Mouse (Mus musculus) limb, embryonic 11.5 days (tissue): ENCODE data around the gene Tsr3. TPM values are rescaled to one million over a fixed set of nuclear protein-coding genes. Genes with fewer than 3 reads are reported as not detected.

Source experiments
- ATAC-seq: fragments of 200-750 bp; cut with Nextera tagmentation; 2 replicates; pipeline ENCODE4 v1.8.0; 2017; ENCODE audit warnings: low read depth; ENCODE audit not compliant: insufficient number of reproducible peaks, low FRiP score, low TSS enrichment
- DNase-seq: peaks from one replicate; pipeline ENCODE4 v3.0.0-alpha.2; 2015; ENCODE audit warnings: low spot score
- H3K27ac ChIP-seq: fragments of 300-500 bp; sonication (generic); replicated peaks from 2 replicates; pipeline ENCODE4 v1.5.1; 2014; ENCODE audit warnings: low read depth, mild to moderate bottlenecking, low read length
- H3K27me3 ChIP-seq: fragments of 300-500 bp; sonication (generic); 2 replicates; pipeline ENCODE4 v1.6.1; 2014; ENCODE audit warnings: mild to moderate bottlenecking, low read length, mixed read lengths; ENCODE audit not compliant: control insufficient read depth, insufficient read depth
- H3K36me3 ChIP-seq: fragments of 300-500 bp; sonication (generic); 2 replicates; pipeline ENCODE4 v1.6.1; 2014; ENCODE audit warnings: mild to moderate bottlenecking, low read length, moderate library complexity, mixed read lengths; ENCODE audit not compliant: control insufficient read depth, insufficient read depth
- H3K4me1 ChIP-seq: fragments of 300-500 bp; sonication (generic); 2 replicates; pipeline ENCODE4 v1.6.1; 2014; ENCODE audit warnings: low read length, mixed read lengths; ENCODE audit not compliant: control insufficient read depth, insufficient read depth
- H3K4me2 ChIP-seq: fragments of 300-500 bp; sonication (generic); 2 replicates; pipeline ENCODE4 v1.6.1; 2014; ENCODE audit warnings: low read depth, mild to moderate bottlenecking, moderate library complexity; ENCODE audit not compliant: severe bottlenecking
- H3K4me3 ChIP-seq: fragments of 300-500 bp; sonication (generic); 2 replicates; pipeline ENCODE4 v1.5.1; 2014; ENCODE audit warnings: low read depth, low read length
- H3K9ac ChIP-seq: fragments of 300-500 bp; sonication (generic); 2 replicates; pipeline ENCODE4 v1.6.1; 2014; ENCODE audit warnings: mild to moderate bottlenecking, low read length
- H3K9me3 ChIP-seq: fragments of 300-500 bp; sonication (generic); 2 replicates; pipeline ENCODE4 v1.6.1; 2016; ENCODE audit warnings: low read length; ENCODE audit not compliant: control insufficient read depth
- WGBS: fragments of 180-500 bp; shearing (Covaris S2); extraction: QIAGEN DNeasy Blood & Tissue Kit; methylation state at CpG from one replicate; pipeline ENCODE4 v1.1.7; 2014; 5-methylcytosine and 5-hydroxymethylcytosine counted together
- polyA plus RNA-seq: library from polyadenylated mRNA; unstranded; fragments of >200 nt; fragmentation: Nextera tagmentation; extraction: Ambion mirVana; gene quantifications from 2 replicates; pipeline ENCODE4 v1.2.1, GENCODE M21; 2014

Tsr3 gene
- 63.8 and 66.1 TPM in 2 replicates for polyA plus RNA-seq

DNA sequence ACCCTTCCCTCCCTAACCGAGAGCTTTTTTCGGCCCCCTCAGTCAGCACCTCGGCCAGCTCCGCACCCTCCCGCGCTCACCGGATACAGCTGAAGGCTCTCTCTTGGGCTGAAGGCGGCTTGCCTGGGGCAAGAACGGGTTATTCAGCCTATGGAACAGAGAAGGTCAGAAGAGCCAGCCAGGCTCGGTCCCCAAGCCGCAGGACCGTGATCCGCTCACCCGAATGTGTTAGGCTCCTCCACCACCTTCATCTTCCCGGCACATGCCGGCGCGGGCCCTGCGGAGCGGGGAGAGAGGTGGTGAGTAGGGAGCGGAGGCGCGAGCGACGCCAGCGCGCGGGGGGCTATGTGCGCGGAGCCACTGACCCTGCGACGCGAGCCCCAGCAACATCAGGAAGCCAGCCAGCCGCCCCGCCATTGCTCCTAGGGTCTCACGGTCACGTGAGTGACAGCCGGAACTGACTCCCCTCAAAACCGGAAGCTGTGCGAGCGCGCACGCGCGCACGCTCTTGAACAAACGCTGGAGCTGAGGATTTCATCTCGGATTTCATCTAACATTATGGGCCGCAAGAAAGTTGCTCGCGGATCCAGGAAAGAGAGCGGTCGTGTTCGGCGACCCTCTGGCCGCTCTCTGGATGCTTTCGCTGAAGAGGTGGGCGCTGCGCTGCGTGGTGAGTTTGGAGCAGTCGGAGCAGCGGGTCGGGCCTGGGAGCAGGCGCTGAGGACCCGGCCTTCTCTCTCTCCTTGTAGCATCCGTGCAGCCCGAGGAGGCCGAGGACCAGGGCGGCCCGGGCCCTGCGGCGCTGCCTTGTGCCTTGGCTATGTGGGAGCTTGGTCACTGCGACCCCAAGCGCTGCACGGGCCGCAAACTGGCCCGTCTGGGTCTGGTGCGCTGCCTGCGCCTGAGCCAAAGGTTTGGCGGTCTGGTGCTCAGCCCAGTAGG is at the start of gene Tsr3, which contains the start of gene Gnptg:
TSS of gene Tsr3 (plus strand) at position 476 of the 942 bp plus-strand sequence.
TSS of gene Gnptg (minus strand) at position 430 of the 942 bp plus-strand sequence.
- H3K9ac ChIP-seq: peak within 1 kb of the TSS; percentile 96
- H3K4me2 ChIP-seq: peak within 1 kb of the TSS; percentile 94
- WGBS: under 1% methylated on average over 80 of the region's 80 CpGs
- H3K36me3 ChIP-seq: peaks cover 17% of the 10 kb centered on the region
- H3K4me3 ChIP-seq: peak within 1 kb of the TSS; percentile 100
- DNase-seq: peak; percentile 92
- H3K4me1 ChIP-seq: peaks cover 7% of the 10 kb centered on the region
- H3K9me3 ChIP-seq: no peaks in the 10 kb centered on the region
- ATAC-seq: peak; percentile 87; the same call in 1 of the 2 replicates
- no peaks in the 10 kb centered on the region for H3K27me3 ChIP-seq
- peak within 1 kb of the TSS; percentile 83 for H3K27ac ChIP-seq

DNA sequence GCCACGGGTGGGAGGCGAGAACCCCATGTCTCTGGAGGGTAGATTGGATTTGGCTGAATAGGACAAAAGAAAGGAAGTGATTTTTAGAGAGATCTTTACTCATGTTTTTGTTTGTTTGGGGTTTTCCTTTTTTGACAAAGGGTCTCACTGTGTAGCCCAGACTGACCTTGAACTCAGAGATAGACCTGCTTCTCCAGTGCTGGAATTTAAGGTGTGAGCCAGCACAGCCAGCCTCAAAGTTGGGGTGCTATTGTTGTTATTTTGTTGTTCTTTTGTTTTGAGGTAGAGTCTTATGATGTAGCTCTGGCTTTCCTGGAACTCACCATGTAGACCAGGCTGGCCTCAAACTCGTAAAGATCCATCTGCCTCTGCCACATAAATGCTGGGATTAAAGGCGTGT is 37.6 kb upstream of the Tsr3 start:
- H3K36me3 ChIP-seq: peaks cover 19% of the 10 kb centered on the region

DNA sequence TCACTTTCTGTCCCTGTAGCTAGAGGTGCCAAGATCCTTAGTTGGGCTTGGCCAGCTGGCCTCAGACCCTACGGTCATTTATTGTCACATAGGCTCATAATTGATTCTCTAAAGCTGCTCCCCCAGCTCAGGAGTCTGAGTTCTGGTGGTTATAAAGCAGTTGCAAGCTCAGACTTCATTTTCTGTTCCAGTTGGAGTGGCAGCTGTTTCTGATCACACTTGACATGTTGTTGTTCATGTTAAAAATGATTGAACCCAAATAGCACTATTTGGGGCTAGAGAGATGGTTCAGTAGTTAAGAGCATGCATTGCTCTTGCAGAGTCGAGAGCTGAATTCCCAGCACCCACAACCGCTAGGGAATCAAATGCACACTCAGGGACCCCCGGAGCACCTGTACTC is 30.0 kb upstream of the Tsr3 start:
- Histone ChIP-seq H3K27me3 (no peaks in the 10 kb centered on the region), H3K36me3 (peaks cover 15% of the 10 kb centered on the region; the same call in 1 of the 2 replicates), H3K4me1 (no peaks in the 10 kb centered on the region), H3K9ac (no peak overlapping the region), H3K9me3 (no peaks in the 10 kb centered on the region), H3K4me3 (no peak overlapping the region), H3K27ac (no peak overlapping the region), H3K4me2 (no peak overlapping the region)
- no peak for ATAC-seq
- DNase-seq: no peak
- 95% methylated on average over 4 of the region's 4 CpGs for WGBS

More for the DNA sequence above, 37.6 kb upstream of the Tsr3 start:
- Histone ChIP-seq H3K4me1 (no peaks in the 10 kb centered on the region), H3K27me3 (no peaks in the 10 kb centered on the region), H3K4me2 (no peak overlapping the region), H3K9ac (no peak overlapping the region), H3K27ac (no peak overlapping the region), H3K9me3 (no peaks in the 10 kb centered on the region), H3K4me3 (no peak overlapping the region)
- ATAC-seq (no peak), DNase-seq (no peak)
- 89% methylated on average over 4 of the region's 4 CpGs for WGBS

DNA sequence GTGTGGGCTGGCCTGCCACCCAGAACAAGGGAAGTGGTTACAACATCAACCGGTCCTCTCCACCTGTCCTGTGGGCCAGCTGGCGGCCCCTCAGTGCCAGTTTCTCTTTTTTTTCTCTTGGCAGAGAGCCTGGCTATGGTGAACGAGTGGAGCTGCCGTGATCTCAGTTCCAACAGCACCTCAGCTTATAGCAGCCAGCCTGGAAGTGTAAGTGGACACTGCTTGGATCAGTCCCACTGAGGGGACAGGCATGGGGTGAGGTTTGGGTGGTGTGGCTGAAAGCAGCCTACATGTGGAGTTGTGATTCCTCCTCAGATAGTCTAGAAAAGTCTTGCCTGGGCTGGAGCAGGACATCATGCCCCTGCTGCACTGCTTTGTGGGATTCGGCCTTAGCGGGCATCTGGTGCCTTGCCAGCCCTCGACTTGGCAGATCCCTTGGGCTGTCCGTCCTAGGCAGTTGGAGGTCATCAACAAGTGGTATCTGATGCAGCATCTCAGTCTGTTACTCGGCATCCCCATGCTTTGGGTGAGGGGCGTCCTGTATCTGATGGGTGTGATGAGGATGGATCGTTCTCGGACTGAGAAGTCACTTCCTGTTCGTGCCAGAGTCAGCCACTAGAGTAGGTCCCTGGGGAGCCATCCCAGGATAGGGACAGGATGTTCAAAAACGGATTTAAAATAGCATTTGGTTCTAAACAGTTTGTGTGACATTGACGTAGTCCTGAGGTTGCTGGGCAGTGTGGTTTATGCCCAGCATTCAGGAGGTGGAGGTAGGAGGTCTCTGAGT is 29.1 kb upstream of the Tsr3 start:
- Histone ChIP-seq H3K4me2 (no peak overlapping the region), H3K27ac (no peak overlapping the region), H3K36me3 (peaks cover 12% of the 10 kb centered on the region; the same call in 1 of the 2 replicates), H3K9me3 (no peaks in the 10 kb centered on the region), H3K9ac (no peak overlapping the region), H3K4me1 (no peaks in the 10 kb centered on the region), H3K27me3 (no peaks in the 10 kb centered on the region), H3K4me3 (no peak overlapping the region)
- 87% methylated on average over 15 of the region's 15 CpGs for WGBS
- ATAC-seq (no peak), DNase-seq (no peak)

DNA sequence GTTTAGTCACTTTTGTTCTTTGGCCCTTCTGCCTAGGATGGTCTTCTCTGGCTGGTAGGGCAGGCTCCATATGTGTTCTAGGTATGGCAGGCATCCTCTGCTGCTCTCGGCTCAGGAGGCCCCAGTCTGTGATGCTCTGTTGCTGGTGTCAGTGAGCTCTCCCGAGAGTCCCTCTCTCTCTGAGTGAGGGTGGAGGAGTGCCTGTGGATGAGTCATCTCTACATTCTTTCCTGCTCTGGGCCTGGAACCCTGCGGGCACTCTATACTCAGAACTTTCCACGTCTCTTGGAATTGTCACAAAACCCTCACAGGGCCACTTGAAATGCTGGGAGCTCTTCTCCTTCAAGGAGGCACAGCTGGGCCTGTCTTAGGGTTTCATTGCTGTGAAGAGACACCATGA is 28.3 kb upstream of the Tsr3 start:
- 85% methylated on average over 4 of the region's 4 CpGs for WGBS
- no peak overlapping the region for H3K9ac ChIP-seq
- H3K4me1 ChIP-seq: no peaks in the 10 kb centered on the region
- H3K4me2 ChIP-seq: no peak overlapping the region
- no peaks in the 10 kb centered on the region for H3K9me3 ChIP-seq
- no peak overlapping the region for H3K27ac ChIP-seq
- H3K27me3 ChIP-seq: no peaks in the 10 kb centered on the region
- H3K4me3 ChIP-seq: no peak overlapping the region
- H3K36me3 ChIP-seq: peaks cover 12% of the 10 kb centered on the region; the same call in 1 of the 2 replicates
- DNase-seq (no peak), ATAC-seq (no peak)

DNA sequence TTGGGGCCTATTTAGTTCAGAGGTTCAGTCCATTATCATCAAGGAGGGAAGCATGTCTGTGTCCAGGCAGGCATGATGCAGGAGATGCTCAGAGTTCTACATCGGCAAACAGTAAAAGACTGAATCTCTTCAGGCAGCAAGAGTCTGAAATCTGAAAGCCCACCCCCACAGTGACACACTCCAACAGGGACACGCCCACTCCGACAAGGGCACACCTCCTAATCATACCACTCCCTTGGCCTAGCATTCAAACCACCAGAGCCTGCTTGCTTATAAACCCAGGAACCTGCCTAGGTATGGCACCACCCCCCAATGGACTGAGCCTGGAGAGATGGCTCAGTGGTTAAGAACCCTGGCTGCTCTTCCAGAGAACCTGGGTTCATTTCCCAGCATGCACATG is 24.5 kb upstream of the Tsr3 start:
- Histone ChIP-seq H3K36me3 (peaks cover 14% of the 10 kb centered on the region; the same call in 1 of the 2 replicates), H3K4me3 (no peak overlapping the region), H3K27ac (no peak overlapping the region), H3K9me3 (no peaks in the 10 kb centered on the region), H3K9ac (no peak overlapping the region), H3K4me2 (no peak overlapping the region), H3K4me1 (no peaks in the 10 kb centered on the region), H3K27me3 (no peaks in the 10 kb centered on the region)
- 88% methylated on average over 3 of the region's 3 CpGs for WGBS
- no peak for DNase-seq
- no peak for ATAC-seq

DNA sequence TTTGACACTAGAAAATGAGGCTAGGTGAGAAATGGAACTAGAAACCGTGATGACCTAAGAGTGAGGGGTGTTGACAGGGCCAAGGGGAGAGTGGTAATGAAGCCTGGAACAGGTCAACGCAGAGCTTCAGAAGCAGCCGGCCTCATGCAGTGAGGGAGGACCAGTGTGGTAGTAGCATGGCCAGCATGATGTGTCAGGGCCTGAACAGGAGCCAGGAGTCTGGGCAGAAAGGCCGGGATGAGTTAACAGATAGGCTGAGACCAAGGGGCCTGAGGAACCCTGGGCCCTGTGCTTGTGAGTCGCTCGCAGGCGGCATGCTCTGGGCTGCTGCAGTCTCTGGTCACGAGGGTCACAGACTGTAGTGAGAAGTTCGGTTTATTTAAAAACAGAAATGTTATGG is 21.0 kb upstream of the Tsr3 start:
- no peak overlapping the region for H3K4me3 ChIP-seq
- no peak overlapping the region for H3K4me2 ChIP-seq
- 0 out of 2 replicates have a peak, but pooled peaks cover 3% of the 10 kb centered on the region for H3K4me1 ChIP-seq
- no peak for DNase-seq
- H3K27ac ChIP-seq: no peak overlapping the region
- ATAC-seq: no peak
- no peak overlapping the region for H3K9ac ChIP-seq
- no peaks in the 10 kb centered on the region for H3K9me3 ChIP-seq
- no peaks in the 10 kb centered on the region for H3K27me3 ChIP-seq
- 93% methylated on average over 9 of the region's 9 CpGs for WGBS
- 0 out of 2 replicates have a peak, but pooled peaks cover 5% of the 10 kb centered on the region for H3K36me3 ChIP-seq
